Mouse (Mus musculus) thymus, adult 2 months (tissue): ENCODE data around the gene Cd28.

Experiments
- CTCF ChIP-seq: fragments of 200-500 bp; IDR thresholded peaks from 2 replicates; pipeline ENCODE4 v1.5.1; 2012; ENCODE audit warnings: mild to moderate bottlenecking, control low read depth, low read length, moderate library complexity, borderline replicate concordance; ENCODE audit not compliant: control insufficient read depth, poor library complexity, insufficient read depth; ENCODE audit errors: extremely low read depth
- POLR2A ChIP-seq: fragments of 200-500 bp; IDR thresholded peaks from 2 replicates; pipeline ENCODE4 v1.6.1; 2012; ENCODE audit warnings: mild to moderate bottlenecking, low read length, control low read depth, moderate library complexity; ENCODE audit not compliant: control insufficient read depth, poor library complexity, insufficient read depth; ENCODE audit errors: extremely low read depth

- no peak for TF ChIP-seq CTCF
- TF ChIP-seq POLR2A: no peak
Observed at GRCm38 (mm10) chr1:60776166-60776565, 59.6 kb downstream of the Cd28 start.
